Mouse (Mus musculus): ENCODE measurements around the gene Nid1.
"Not testable (repeated sequence)": the region's sequence is repeated elsewhere in the genome, so short reads cannot be mapped to it uniquely, and the experiment has no call there.

Nid1 gene

DNA sequence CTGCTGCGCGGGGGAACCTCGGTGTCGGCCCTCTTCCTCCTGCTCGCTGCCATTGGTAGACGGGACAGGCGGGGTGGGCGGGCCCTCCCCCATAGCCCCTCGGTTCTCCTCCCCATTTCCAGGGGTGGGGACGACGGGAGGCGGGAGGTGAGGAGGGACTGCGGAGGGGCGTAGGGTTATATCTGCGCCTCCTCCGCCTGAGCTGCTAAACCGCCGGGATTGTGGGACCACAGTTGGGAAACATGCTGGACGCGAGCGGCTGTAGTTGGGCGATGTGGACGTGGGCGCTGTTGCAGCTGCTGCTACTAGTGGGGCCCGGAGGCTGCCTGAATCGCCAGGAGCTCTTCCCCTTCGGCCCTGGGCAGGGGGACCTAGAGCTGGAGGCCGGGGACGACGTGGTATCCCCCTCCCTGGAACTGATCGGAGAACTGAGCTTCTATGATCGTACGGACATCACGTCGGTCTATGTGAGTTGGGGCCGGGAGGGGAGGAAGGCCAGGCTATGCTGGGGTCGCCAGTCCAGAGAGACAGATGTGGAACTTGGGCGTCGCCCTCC is at the start of gene Nid1:
Gene Nid1 (plus strand): TSS at position 92 of the 556 bp plus-strand sequence.
- DNase-seq (ENCODE audit: low read depth) = not testable (repeated sequence)

DNA sequence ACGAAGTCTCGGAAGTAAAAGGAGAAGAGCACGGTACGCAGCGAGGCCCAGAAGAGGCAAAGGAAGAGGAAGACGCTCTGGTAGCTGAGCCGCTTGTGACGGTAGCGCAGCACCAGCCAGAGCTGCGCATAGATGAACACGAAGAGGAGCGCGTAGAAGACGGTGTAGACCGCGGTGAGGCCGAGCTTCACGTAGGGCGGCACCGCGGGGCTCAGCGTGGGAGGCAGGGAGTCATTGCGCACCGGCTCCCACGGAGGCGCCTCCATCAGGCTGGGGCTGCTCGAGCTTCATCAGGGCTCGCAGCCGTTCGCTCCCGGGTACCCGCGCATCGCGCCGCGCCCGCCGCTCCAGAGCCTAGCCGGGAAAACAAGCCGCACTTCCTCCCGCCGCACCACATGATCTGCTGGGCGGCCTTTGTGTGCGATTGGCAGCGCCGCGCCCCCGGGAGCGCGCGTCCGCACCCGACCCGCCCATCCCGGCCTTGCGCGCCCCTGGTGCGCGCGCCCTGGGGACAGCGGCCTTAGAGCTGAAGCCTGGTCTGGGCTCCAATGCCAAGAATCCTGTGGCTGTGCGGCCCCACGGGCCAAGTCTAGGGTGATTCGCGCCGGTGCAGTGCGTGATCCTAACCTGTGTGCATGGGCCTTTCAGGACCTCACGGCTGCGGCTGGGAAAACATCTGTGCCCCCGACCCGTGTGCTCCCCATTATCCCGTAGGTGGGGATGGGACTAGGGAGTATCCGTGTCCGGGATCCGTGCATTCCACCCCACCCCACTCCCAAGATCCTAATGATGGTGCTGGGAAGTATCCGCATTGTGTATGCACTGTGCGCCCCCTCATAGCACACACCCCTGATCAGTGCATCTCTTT is 43.9 kb upstream of the Nid1 start, which contains the start of gene Gpr137b:
Gene Gpr137b (minus strand): TSS at position 787 of the 868 bp plus-strand sequence.
- not testable (repeated sequence) for DNase-seq (ENCODE audit: low read depth)

DNA sequence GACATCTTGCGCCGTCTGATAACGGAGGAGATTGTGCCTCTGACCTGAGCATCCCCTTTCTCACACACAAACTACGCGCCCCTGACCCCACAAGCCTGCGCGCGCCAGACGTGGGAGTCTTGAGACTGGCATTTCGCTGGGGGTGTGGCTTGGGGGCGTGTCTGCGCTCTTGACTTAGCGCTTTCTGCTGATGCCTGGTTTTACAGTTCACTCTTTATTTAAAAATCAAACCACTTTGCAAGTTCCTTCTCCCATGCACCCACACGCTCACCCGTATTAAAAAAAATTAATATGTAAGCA is 43.3 kb upstream of the Nid1 start:
- not testable (repeated sequence) for DNase-seq (ENCODE audit: low read depth)

DNA sequence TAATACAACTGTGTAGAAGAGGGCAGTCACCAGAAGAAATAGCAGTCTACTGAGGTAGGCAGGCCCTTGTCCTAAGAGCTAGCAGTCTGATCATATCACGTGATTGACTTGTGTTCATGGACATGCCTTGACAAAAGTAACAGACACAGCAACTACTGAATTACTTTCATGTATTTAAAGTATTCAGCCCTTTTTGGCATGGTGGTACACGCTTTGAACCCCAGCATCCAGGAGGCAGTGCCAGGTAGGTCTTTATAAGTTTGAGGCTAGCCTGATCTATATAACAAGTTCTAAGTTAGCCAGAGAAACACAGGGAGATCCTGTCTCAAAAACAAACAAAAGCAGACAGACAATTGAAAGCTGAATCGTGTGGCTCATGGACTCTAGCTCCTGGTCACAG is 36.5 kb upstream of the Nid1 start:
- not testable (repeated sequence) for DNase-seq (ENCODE audit: low read depth)

DNA sequence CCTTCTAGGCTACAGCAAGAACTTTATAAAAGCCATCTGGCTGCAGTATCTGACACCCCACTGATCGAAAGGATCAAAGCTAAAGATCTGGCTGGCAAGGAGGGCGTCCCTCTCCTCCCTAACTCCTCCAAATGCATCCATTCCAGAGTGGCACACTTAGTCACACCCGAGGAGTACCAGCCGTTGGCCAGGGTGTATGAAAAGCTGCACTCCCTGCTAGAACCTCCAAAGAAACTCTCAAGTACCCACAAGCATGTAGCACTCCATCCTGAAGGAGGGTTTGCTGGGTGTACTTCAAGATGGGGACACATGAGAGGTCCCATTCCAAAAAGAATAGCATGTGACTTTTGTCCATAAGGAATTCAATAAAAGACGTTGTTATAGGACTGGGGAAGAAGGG is 34.5 kb upstream of the Nid1 start:
- not testable (repeated sequence) for DNase-seq (ENCODE audit: low read depth)

DNA sequence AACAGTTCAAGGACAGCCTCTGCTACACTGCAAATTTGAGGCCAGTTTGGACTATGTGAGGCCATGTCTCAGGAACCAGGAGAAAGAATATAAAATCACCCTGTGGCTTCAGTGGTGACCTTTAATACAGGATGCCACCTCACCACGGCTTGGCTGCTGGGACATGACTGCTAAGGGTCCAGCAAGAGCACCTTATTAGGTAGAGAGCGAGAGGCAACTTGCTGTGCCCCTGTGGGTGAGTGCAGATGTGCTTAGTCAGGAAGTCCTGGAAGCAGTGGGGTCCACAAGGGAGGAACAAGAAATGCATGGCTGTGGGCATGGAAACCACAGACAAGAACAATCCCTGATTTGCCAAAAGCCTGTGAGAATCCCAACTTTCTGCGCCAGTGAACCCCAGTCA is 34.0 kb upstream of the Nid1 start:
- not testable (repeated sequence) for DNase-seq (ENCODE audit: low read depth)

DNA sequence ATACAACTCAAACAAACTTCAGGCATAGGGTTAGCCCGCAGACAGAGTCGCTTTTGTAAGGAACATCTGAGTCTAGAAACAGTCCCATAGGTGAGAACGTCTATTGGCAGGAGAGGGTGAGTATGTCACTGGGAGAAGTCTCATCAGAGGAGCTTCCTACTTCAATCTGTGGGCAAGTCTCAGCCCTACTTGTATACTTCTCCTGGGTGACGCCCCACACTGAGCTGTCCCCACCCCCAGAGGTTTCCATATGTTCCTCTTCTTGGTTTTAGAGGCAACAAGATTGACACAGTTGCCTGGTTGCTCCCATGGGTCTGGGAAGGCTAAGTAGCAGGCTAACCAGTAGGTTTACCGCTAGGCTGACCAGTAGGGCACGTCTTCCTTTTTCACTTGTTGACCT is 33.5 kb upstream of the Nid1 start:
- not testable (repeated sequence) for DNase-seq (ENCODE audit: low read depth)

DNA sequence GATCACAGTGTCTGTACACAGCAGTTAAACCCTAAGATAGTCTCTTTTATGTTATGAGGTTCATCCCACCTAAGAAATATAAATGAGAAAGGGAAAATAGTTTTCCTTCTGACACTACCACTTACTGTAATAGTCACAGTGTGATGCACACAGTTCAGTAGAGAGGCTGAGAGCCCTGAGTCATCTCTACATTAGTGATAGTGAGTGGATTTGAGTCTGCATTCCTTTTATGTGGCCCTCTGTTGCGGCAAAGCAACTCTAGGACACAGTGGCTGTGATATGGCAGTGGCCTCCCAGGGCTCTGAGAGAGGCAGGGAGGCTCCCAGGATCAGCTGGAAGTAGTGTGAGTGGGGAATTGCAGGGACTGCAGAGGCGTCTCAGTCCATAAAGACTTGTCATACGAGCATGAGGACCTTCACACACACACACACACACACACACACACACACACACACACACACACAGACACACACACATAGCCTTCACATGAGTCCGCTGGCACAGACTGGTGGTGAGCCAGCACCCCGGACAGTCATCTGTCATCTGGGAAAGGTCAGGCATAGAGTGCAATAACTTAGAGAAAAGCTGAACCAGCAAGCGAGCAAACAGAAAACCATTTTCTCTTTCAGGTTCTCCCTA is 32.7 kb upstream of the Nid1 start:
- not testable (repeated sequence) for DNase-seq (ENCODE audit: low read depth)

DNA sequence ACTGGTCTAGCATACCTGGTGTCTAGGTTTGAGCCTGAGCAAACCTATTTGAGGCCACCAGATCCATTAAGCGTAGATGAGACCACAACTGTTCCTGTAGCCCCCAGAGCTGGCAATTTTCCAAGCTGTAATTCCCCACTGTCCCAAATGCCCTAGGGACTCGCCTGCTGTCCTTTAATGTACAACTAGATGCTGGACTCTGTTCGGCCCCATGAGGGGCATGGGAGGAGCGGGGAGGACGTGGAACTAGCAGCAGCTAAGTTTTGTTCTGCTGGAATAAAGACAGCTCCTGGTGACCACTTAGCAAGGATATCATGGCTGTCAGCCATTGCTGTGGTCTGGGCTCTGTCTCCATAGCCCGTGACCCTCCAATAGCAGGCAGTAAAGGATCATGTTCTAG is 31.8 kb upstream of the Nid1 start:
- not testable (repeated sequence) for DNase-seq (ENCODE audit: low read depth)

DNA sequence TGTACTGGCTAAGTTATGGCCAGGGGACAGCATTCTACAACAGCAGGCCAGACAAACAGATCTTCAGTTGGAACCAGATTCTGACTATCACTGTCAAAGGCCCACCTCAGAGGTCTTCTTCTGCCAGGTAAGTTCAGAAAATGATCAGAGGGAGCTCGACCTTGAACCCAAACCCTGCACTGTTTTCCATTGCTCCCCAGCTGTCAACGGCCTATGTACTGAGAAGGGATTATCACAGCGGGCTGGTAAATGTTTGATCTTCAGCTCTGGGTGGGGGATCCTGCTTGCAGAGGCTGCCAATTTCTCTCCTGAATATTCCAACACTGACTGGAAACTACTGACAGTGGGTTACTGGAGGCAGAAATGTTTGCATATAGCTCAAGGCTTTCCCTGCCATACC is 23.1 kb upstream of the Nid1 start:
- DNase-seq (ENCODE audit: low read depth) = no peak

DNA sequence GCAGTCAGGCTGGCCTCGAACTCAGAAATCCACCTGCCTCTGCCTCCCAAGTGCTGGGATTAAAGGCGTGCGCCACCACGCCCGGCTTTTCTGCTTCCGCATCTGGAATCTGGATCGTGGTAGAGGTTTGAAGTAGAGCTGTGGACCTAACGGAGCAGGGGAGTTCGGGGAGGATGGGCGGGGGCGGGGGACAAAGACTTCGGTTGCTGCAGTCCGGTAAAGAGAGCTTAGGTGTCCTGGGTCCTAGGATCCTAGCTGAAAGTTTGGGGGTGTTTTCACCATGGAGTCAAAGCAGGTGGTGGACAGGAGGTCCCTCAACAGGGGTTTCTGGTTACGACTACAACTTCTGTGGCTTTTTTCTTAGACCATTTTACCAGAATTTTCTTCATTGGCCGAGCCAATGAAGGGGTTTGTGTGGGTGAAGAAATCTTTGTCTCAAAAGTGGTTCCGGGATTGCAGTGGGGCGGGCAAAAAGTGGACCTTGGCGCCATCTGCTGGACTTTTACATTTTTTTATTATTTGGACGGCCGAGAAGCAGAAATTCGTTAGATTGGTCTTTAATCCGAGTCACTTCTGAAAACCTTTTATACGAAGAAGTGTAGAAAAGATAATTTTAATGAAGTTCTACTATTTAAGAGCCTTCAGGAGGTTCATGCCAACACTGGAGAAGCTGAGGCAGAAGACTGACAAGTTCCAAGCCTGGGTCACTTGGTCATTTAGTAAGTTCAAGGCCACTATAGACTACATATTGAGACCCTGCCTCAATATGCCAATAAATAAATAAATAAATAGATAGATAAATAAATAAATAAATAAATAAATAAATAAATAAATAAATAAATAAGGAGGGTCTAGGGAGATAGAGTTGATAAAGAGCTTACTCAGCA is 22.0 kb upstream of the Nid1 start:
- peak; percentile 6 for DNase-seq (ENCODE audit: low read depth)

DNA sequence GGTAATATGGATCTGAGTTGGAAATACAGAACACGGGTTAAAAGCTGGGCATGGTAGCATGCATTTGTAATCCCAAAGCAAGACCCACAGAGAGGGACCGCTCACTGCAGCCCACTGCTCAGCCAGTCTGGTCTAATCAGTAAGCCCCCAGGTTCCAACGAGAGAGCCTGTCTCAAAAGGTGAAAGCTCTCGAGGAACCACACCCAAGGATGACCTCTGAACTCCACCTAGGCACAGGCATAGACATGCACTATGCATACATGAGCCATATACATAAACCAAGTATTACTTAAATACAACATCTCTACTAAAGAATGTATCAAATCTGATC is 21.4 kb upstream of the Nid1 start:
- not testable (repeated sequence) for DNase-seq (ENCODE audit: low read depth)

DNA sequence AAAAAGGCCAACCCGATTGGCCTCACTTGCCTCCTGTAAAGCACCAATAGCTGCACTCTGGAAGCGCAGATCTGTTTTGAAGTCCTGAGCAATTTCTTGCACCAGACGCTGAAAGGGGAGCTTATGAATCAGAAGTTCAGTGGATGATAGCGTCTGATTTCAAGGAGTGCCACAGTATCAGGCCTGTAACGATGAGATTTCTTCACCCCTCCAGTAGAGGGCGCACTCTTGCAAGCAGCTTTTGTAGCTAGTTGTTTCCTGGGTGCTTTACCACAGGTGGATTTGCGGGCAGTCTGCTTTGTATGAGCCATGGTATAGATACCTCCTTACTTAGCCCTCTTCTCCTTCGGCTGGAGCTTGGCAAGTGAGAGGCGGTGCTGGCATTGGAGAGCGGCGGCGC is 18.5 kb upstream of the Nid1 start:
- DNase-seq (ENCODE audit: low read depth) = not testable (repeated sequence)

DNA sequence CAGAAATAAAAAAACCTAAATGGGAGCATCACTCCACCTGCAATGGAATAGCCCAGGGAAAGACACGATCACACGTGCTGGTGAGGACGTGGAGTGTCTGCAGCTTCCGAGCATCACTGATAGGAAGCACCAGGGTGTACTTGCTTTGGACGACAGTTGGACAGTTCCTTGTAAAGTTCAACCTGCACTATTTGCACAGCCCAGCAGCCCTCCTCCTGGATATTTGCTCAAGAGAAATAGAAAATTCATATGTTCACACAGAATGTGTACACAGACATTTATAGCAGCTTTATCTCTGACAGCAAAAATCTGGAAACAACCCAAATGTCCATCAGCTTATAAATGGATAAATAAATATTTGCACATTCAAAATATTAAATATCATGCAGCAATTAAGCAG is 14.1 kb upstream of the Nid1 start:
- DNase-seq (ENCODE audit: low read depth) = not testable (repeated sequence)

DNA sequence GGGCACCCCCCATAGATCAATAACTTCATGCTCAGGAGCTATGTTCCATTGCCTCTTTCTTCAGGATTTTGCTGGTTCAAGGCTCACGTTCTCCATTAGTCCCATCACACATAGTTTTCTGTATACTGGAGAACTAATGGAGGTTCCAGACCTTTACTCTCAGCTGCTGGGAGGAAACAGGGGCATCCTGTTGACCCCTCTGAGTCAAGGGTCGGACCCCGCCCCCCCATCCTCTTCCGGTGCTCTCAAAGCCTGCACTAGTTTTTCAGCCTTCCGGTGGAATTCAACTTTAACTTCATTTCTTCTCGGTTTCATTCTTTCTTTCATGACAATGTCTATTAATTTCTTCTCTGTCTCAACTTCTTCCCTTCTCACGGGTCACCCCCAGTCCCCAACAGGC is 1.2 kb upstream of the Nid1 start:
- DNase-seq (ENCODE audit: low read depth) = not testable (repeated sequence)

DNA sequence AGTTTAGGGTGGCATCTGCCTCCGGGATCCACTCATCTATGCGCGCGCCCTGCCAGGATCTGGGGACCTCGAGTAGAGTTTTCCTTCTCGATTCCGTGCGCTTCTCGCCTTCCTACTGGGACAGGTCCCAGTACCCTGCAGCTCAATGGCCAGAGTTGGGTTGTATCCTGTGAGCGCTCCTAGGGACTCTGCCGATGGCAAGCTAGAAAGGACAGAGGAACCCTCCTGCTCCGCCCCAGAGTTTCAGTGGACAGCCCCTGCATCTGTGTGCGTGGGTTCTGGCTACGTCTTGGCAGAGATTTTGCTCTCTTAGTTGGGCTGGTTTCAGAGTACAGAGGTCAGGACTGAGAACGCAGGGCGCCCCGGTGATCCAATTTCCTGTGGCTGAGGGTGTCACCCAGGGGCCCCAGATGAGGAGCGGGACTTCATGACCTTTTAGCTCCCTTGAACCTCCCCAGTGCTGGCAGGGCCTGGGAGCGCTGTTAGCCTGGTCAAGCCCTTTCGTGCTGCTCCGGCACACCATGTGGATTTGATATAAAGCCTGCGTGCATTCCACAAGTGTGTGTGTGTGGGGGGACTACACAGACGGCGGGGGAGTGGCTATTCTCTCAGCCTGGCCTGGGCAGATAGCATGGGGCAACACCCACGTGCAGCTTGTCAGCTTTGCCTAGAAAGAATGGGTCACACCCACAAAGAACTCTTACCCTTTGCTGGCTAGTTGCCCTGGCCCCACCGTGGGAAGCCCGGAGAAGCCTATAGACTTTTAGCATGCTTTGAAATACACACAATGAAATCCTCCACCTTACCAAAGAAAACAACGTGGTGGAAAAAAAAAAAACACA is 982 bp downstream of the Nid1 start:
- DNase-seq (ENCODE audit: low read depth) = peak; percentile 4

DNA sequence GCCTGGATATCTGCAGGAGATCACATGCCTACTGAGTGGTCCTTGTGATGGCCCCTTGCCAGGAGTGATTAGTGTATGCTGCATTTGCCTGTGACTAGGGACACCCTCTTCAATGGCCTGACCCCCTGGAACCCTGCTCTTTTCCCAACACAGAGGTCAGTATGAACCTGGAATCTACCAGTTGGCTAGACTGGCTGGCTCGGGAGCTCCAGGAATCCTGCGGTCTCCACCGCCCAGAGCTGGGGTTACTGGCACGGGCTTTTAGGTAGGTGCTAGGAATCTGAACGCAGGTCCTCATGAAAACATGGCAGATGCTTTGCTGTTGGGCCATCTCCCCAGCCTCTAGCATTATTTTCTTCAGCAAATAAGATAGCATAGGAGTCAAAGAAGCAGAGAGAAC is 8.2 kb downstream of the Nid1 start:
- not testable (repeated sequence) for DNase-seq (ENCODE audit: low read depth)

DNA sequence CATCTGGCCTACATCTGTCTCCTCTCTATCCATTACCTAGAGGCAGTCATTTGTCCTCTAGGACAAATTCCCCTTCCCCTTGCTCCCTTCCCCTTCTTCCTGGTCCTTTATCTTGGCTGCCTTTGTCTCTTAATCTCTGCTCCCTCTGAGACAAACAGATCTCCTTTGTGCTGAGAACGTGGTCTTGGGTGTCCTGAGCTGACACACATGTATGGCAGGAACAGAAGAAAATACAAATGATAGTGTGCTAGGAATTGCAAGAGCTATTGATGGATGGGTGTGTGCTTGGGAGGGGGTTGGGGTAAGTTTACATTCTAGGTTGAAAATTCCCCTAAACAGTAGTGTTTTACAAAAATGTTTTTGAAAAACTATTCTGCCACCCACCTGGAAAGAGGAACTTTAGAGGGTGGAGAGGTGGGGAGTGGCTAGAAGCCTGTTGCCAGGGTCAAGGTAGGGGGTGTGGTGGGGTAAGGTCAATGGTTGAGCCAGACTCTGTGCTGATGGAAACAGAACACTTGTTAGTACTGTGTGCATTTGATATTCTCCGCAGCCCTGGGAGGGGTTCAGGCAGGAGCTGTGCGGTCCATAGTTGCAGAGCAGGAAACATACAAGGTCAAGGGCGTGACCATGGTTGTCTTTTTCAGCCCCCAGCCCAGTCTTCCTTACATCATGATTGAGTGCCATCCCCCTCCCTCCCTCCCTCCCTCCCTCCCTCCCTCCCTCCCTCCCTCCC is 9.5 kb downstream of the Nid1 start:
- DNase-seq (ENCODE audit: low read depth) = not testable (repeated sequence)

DNA sequence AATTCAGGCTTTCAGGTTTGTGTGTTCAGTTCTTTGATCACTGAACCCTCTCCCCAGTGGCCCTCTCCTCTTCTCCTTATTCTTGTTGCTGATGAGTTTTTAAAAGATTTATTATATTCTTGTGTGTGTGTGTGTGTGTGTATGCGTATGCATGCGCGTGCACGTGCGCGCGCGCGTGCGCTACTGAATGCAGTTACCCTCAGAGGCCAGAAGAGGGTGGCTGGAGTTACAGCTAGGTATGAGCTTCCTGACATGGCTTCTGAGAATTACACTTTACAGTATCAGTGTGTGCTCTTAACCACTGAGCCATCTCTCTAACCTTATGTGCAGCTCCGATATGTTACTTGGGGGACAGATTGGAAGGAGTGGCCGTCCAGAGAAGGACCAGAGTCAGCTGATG is 12.6 kb downstream of the Nid1 start:
- DNase-seq (ENCODE audit: low read depth) = not testable (repeated sequence)

DNA sequence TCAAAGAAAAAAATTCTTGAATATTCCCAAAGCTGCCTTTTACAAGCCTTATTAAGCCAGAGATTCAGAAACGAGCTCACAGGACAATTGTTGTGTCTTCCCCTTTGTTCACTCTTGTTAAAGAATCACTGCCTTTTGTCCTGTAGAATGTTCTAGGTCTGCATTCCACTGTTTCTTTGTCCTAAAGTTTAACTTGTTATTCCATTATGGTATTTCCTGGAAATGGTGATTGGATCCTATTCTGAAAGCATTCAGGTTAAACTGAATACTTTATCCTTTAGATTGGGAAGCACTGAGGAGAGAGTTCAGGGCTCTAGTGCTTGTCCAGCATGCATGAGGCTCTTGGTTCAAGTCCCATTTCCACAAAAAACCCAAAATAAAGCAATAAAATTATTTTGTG is 13.6 kb downstream of the Nid1 start:
- not testable (repeated sequence) for DNase-seq (ENCODE audit: low read depth)

DNA sequence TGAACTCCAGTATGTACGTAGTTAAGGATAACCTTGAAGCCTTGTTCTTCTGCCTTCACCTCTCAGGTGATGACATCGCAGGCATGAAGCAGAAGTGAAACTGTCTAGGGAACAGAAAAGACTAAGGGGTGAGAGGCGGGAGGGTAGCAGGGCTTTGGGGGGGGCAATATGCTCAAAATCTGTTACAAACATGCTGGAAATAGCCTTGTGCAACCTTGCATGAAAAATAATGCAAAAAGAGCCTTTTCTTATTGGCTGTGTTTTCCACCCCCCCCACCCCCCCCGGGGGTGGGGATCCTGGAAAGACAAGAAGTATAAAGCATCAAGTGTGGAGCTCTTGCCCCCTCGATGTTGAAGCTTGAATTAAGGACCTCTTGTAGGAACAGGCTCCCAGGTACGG is 16.0 kb downstream of the Nid1 start:
- DNase-seq (ENCODE audit: low read depth) = not testable (repeated sequence)
